Mouse (Mus musculus): ENCODE data around the gene Snap23.

DNA sequence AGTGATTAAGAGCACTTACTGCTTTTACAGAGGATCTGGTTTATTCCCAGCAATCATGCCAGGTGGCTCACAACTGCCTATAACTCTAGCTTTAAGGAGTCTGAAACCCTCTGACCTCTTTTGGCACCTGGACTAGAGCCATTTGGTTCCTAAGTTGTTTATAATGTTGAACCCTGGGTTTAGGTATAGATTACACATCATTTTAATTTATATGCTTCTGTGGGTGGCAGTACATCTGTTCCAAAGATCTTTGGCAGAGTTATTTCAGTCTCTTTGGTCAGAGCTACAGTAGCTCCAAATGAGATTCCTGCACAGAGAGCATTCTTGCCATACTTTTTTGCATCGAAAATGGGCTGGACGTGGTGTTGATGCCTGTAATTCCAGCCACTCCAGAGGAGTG, 30.3 kb downstream of the Snap23 start:
- no peak for TF ChIP-seq CTCF (conservative IDR thresholded peaks at IDR 0.05; ENCODE audit: insufficient read depth, insufficient read length, low read depth, low read length)
- no peak for TF ChIP-seq POLR2A (IDR thresholded peaks at IDR 0.05; ENCODE audit: low read depth, low read length)

Data from kidney, adult 2 months (tissue).